Mouse (Mus musculus) retina, embryonic 14.5 days (tissue): ENCODE measurements around the gene Olfr995.

Source experiments
- DNase-seq: peaks from one replicate; pipeline ENCODE4 v3.0.0-alpha.2; 2015; ENCODE audit warnings: low spot score

Gene Olfr995

GRCm38 (mm10) chr2:85443539-85443938 is at the start of gene Olfr995:
Gene Olfr995, minus strand, starts transcription at chr2:85443639.
- DNase-seq = no peak

DNA sequence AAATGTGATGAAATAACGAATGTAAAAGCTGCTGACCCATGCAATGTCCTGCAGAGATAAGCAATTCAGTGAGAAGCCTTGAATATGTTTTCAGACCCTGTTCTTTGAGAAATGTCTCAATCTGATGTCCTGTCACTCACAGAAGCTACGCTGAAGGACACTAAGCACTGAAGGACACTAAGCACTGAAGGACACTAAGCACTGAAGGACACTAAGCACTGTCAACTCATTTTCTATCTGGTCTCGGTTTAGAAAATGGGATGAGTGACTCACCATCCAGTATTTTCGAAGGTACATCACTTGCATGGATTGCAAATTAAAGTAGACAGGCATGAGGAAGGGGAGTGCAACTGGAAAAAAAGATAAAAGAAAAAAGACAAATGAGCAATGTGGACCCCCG is 47.0 kb upstream of the Olfr995 start:
- no peak for DNase-seq

GRCm38 (mm10) chr2:85466801-85467325 is 23.4 kb upstream of the Olfr995 start:
- DNase-seq = no peak

GRCm38 (mm10) chr2:85442546-85442945 is 893 bp downstream of the Olfr995 start:
- no peak for DNase-seq

DNA sequence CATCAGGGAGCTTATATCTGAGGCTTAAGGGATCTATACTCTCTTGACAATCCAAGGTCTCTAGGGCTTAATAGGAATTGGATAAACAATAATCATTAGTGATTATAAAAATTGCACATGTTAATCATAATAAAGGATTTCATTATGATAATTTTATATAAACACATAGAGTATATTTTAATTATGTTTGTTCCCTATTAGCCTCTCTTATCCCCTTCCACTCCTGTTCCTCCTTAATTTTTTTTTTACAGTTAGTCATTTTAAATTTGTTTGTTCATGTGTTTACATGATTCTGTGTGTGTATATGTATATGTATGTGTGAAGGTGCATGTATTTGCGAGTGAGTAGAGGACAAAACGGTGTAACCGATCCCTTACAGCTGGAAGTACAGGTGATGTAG is 7.1 kb downstream of the Olfr995 start, which contains the start of gene Olfr994:
Olfr994 (minus strand) TSS at position 101 of the 400 bp plus-strand sequence.
- no peak for DNase-seq

DNA sequence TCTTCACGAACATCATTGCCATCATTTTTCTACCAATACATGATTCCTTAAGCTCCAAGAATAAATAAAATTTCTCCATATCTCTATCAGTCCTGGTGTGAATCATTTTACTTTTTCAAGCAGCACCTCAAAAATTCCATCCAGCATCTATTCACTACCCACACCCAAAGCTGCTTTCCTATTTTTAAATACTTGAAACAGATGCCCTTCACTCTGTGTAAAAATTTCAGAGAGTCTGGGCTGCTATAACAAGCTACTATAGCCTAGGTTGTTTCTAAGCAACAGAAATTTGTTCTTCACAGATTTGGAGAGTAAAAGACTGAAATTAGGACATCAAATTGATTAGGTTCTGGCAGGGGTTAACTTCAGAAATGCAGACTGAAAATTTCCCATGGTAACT is 17.5 kb downstream of the Olfr995 start:
- DNase-seq = no peak

GRCm38 (mm10) chr2:85414777-85415176 is 28.7 kb downstream of the Olfr995 start, which contains the start of gene Olfr993:
Gene Olfr993, minus strand, starts transcription at chr2:85414877.
- DNase-seq = no peak

- DNase-seq = no peak
These were observed 34.1 kb downstream of the Olfr995 start, which contains the start of gene Olfr992 for GRCm38 (mm10) chr2:85409369-85409768. Gene Olfr992, minus strand, starts transcription at chr2:85409469.
